Mouse (Mus musculus): ENCODE measurements at regions not wholly inside any gene's neighbourhood (a gene's known extent, or its start where the extent isn't known, plus 50 kb on each side); places are given as distances from the start of the nearest gene placed in this dataset.

DNA sequence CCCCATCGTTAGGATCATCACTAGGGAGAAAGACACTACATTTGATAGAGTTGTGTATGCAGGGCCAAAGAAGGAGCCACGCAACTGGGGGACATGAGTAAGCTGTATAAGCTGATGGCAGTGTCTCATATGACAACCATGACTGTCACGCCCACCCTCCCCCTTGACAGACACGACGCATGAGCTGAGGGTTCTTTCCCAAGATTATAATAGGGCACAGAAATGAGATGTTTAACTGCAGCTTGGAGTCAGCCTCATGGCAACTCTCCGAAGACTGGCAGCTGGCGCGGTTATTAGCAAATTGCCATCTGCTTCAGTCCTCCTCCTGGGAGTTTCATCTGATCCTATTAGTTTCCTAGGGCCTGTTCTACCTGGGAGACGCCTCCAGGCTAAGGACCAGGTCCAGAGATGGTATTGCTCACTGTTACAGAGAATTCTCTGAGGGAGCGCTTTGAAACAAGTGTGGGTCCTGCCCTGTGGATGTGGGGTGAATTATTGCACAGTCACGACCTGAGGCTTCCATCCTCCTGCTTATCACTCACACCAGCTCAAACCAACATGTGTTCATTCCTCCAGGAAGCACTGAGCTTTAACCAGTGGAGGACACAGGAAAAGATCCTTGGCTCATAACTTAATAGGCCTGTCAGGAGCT lies 235.6 kb upstream of the Id2 start:
- H3K4me1 ChIP-seq: peaks cover 9% of the 10 kb centered on the region
- no peaks in the 10 kb centered on the region for H3K36me3 ChIP-seq
- WGBS: 84% methylated on average over 11 of the region's 11 CpGs
- no peak for DNase-seq (ENCODE audit: low spot score)
- H3K27me3 ChIP-seq (ENCODE audit: low read depth, poor library complexity, severe bottlenecking): no peaks in the 10 kb centered on the region
- no peak overlapping the region for H3K27ac ChIP-seq
- H3K9me3 ChIP-seq (replicated peaks): no peaks in the 10 kb centered on the region
- no peak overlapping the region for H3K4me3 ChIP-seq

DNA sequence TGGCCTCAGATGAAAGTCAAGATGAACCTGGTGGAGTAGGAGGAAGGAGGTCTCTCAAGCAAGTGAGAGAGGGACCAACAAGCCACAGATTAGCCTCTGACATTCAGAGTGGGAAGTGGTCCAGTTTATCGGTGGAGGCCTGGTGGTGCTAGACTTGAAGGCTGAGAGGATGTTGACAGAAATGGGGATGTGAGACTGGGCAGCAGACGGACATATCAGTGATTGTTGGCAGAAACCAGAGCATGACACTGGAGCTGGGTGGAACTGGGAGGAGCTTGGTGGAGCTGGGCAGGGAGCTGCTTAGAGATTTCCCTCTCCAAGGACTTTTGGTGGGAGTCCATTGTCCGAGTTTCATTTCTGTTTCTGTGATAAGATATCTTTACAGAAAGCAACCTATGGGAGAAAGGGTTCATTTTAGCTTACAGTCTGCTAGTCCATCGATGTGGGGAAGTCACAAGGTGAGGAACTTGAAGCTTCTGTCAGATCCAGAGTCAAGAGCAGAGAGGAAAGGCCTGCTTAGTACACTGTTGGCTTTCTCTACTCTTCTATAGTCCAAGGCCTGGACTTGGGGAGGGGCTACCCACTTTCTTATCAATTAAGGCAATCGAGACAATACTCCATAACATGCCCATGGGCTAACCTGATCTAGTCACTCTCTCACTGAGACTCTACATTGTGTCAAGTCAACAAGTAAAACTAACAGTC lies 233.2 kb upstream of the Id2 start:
- H3K27ac ChIP-seq: no peak overlapping the region
- no peak for DNase-seq (ENCODE audit: low spot score)
- 81% methylated on average over 5 of the region's 5 CpGs for WGBS

DNA sequence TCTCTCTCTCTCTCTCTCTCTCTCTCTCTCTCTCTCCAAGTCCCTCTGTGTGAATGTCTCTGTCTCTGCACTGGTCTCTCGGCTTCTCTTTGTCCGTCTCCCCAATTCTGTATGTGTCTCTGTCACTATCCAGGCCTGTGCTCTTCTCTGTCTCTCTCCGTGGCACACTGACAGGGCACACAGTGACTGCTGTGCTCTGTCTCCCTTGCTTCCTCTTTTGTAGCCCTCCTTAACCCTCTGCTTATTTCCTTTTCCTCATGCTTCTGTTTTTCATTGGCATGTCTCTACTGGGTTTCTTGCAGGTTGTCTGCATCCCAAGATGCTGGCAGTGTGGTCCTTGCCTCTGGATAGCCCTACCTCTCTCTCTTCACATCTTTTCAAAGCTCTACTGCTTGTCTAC lies 229.0 kb upstream of the Id2 start:
- Histone ChIP-seq H3K36me3 (no peaks in the 10 kb centered on the region), H3K27ac (no peak overlapping the region), H3K4me1 (no peaks in the 10 kb centered on the region), H3K9me3 (replicated peaks) (no peaks in the 10 kb centered on the region), H3K4me3 (no peak overlapping the region), H3K27me3 (ENCODE audit: low read depth, poor library complexity, severe bottlenecking) (no peaks in the 10 kb centered on the region)
- no peak for DNase-seq (ENCODE audit: low spot score)
- 88% methylated on average over 3 of the region's 3 CpGs for WGBS

More for the DNA sequence above, 233.2 kb upstream of the Id2 start:
- no peaks in the 10 kb centered on the region for H3K9me3 ChIP-seq (replicated peaks)
- H3K36me3 ChIP-seq: no peaks in the 10 kb centered on the region
- H3K4me1 ChIP-seq: no peaks in the 10 kb centered on the region
- no peak overlapping the region for H3K4me3 ChIP-seq
- no peaks in the 10 kb centered on the region for H3K27me3 ChIP-seq (ENCODE audit: low read depth, poor library complexity, severe bottlenecking)

DNA sequence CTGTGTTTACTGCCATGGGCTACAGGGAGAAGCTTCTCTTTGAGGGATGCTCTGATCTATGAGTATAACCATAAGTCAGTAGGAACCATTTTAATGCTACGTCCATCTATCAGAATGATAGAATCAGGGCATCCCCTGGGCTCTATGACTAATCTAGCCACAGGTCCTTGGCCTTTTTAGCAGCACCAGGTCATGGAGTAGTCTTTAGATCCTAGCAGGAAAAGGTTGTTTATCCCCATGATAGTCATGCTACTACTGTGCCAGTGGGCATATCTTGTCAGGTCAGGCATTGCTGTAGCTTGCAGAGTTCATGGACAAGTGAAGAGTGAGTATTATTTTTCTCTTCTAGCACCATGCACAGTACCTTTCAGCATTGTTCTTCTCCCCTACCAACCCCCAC lies 226.2 kb upstream of the Id2 start:
- Histone ChIP-seq H3K36me3 (no peaks in the 10 kb centered on the region), H3K4me1 (no peaks in the 10 kb centered on the region), H3K27me3 (ENCODE audit: low read depth, poor library complexity, severe bottlenecking) (no peaks in the 10 kb centered on the region), H3K4me3 (no peak overlapping the region), H3K27ac (no peak overlapping the region), H3K9me3 (replicated peaks) (no peaks in the 10 kb centered on the region)
- DNase-seq (ENCODE audit: low spot score): no peak
- WGBS: 84% methylated on average over 1 of the region's 1 CpGs

DNA sequence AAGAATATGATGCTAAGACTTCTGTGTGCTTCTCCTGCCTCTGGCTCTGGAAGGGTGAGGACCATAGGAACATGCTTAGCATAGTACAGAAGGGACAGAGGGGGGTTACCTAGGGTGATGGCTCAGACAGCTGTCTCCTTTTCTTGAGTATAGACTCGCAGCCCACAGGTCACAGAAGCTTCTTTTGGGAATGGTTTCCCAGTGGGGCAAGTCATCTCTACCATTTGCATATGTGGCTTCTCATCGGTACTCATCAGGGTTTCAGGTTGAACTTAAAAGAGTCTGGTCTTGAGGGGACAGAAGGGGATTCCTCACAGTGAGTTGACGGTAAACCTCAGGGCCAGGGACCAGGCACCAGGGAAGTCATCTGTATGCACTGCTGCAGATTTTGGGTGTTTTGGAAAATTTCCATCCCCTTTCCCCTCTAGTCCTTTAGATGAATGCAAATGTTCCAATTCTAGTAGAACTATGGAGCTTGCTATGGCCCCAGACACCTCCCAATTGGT lies 223.4 kb upstream of the Id2 start:
- H3K36me3 ChIP-seq: no peaks in the 10 kb centered on the region
- H3K27ac ChIP-seq: no peak overlapping the region
- no peaks in the 10 kb centered on the region for H3K9me3 ChIP-seq (replicated peaks)
- H3K4me1 ChIP-seq: peaks cover 3% of the 10 kb centered on the region; the same call in 1 of the 2 replicates
- no peak for DNase-seq (ENCODE audit: low spot score)
- H3K27me3 ChIP-seq (ENCODE audit: low read depth, poor library complexity, severe bottlenecking): no peaks in the 10 kb centered on the region
- no peak overlapping the region for H3K4me3 ChIP-seq
- WGBS: 91% methylated on average over 3 of the region's 3 CpGs

DNA sequence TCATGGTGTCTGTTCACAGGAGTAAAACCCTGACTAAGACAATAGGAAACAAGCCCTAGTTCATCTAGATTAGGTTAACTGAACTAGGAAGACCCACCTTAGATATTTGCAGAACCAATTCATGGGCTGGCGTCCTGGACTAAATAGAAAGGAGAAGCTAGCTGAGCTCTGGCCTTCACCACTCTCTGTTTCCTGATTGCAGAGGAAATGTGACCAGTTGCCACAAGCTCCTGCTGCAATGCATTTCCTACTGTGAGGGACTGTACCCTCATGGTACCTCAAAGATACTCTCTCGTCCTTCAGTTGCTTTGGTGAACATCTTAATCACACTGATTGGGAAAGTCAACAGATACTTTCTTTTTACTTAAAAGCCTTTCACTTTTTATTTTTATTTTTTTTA lies 222.9 kb upstream of the Id2 start:
- Histone ChIP-seq H3K9me3 (replicated peaks) (no peaks in the 10 kb centered on the region), H3K4me1 (peaks cover 3% of the 10 kb centered on the region; the same call in 1 of the 2 replicates), H3K27me3 (ENCODE audit: low read depth, poor library complexity, severe bottlenecking) (no peaks in the 10 kb centered on the region), H3K4me3 (no peak overlapping the region), H3K27ac (no peak overlapping the region), H3K36me3 (no peaks in the 10 kb centered on the region)
- DNase-seq (ENCODE audit: low spot score): no peak
- WGBS: 92% methylated on average over 2 of the region's 2 CpGs

DNA sequence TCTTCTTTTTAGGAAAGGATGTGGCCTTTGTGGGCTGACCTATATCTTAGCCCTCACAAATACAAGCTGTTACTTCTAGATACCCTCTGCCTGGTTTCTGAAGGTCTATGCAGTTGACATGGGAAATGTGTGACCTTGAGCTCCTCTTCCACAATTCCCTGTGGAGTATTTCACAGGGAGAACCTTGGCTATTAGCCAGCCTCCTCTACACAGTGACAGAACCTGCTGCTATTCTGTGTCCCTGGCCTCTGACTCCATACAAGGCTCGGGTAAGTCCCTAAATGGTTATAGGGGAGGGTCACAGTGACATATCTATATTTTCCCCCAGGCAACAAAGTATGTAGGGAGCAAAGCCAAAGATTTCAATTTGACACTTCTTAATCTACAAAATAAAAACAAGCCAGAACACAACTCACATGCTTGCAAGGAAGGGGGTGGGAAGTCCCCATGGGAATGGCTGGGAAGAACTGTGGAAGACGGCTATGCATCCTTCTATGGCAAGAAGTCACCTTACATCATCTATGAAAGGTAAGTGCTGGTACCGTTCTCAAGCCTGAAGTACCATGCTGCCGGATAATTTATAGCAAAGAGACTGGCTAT lies 221.2 kb upstream of the Id2 start:
- no peaks in the 10 kb centered on the region for H3K9me3 ChIP-seq (replicated peaks)
- no peaks in the 10 kb centered on the region for H3K36me3 ChIP-seq
- no peak overlapping the region for H3K27ac ChIP-seq
- H3K4me1 ChIP-seq: peaks cover 3% of the 10 kb centered on the region; the same call in 1 of the 2 replicates
- no peak overlapping the region for H3K4me3 ChIP-seq
- H3K27me3 ChIP-seq (ENCODE audit: low read depth, poor library complexity, severe bottlenecking): no peaks in the 10 kb centered on the region
- DNase-seq (ENCODE audit: low spot score): no peak
- 82% methylated on average over 4 of the region's 4 CpGs for WGBS

DNA sequence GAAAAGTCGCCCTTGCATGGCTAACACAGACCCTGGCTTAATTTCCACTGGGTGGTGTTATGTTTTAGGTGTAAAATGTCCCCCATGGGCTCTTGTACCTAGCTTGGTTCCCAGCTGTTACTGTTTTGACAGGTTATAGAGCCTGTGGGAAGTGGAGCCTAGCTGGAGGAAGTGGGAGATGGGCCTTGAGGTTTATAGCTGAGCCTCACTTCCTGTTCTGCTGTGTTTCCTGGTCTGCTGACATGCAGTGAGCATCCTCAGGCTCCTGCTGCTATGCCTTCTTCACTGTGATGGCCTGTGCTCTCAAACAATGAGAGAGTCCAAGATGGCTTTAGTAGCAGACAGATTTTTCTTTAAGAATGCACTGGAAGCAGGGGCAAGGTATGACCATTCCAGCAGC lies 219.0 kb upstream of the Id2 start:
- Histone ChIP-seq H3K9me3 (replicated peaks) (no peaks in the 10 kb centered on the region), H3K4me3 (no peak overlapping the region), H3K4me1 (peaks cover 4% of the 10 kb centered on the region; the same call in 1 of the 2 replicates), H3K36me3 (no peaks in the 10 kb centered on the region), H3K27ac (no peak overlapping the region), H3K27me3 (ENCODE audit: low read depth, poor library complexity, severe bottlenecking) (no peaks in the 10 kb centered on the region)
- WGBS: 87% methylated on average over 1 of the region's 1 CpGs
- no peak for DNase-seq (ENCODE audit: low spot score)

DNA sequence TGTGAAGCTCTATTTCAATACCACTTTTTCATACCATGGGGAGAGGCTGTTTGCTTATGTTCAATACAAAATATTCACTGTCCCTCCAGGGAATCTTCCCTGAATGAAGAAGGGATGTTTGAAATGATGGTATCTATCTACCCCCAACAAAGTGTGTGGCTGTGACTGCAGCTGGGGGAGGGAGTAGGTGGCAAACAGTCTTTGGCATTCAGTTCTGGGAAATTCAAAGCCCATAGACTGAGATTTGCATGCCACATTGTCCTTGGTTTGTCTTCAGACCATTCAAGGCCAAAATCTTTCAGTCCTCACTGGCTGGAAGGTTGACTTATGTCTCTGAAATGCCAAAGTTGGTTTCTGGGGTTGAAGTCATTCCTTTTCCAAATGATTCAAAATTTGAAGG lies 216.3 kb upstream of the Id2 start:
- no peak overlapping the region for H3K4me3 ChIP-seq

DNA sequence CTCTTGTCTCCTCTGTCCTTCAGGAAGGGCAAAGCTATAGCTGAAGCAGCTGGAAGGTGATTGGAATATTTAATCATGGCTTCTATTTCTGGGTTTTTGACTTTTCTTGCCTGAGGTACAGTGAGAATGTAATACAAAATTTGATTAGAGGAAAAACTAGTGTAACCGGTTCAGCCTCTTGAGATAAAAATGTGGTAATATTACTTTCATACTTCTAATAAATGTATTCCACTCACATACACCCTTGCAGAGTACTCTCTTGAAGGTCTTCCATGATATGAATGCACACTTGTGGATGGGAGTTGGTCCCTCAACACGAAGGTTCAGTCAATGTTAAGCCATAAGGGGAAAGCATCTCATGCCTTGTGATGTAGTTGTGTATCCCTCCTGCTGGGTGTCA lies 215.4 kb upstream of the Id2 start:
- Histone ChIP-seq H3K27me3 (ENCODE audit: low read depth, poor library complexity, severe bottlenecking) (no peaks in the 10 kb centered on the region), H3K4me3 (no peak overlapping the region), H3K9me3 (replicated peaks) (no peaks in the 10 kb centered on the region), H3K4me1 (peaks cover 22% of the 10 kb centered on the region), H3K27ac (no peak overlapping the region), H3K36me3 (no peaks in the 10 kb centered on the region)
- 95% methylated on average over 2 of the region's 2 CpGs for WGBS
- DNase-seq (ENCODE audit: low spot score): no peak

More for the DNA sequence above, 216.3 kb upstream of the Id2 start:
- H3K27me3 ChIP-seq (ENCODE audit: low read depth, poor library complexity, severe bottlenecking): no peaks in the 10 kb centered on the region
- no peak for DNase-seq (ENCODE audit: low spot score)
- H3K9me3 ChIP-seq (replicated peaks): no peaks in the 10 kb centered on the region
- H3K27ac ChIP-seq: no peak overlapping the region
- H3K36me3 ChIP-seq: no peaks in the 10 kb centered on the region
- H3K4me1 ChIP-seq: peaks cover 17% of the 10 kb centered on the region

DNA sequence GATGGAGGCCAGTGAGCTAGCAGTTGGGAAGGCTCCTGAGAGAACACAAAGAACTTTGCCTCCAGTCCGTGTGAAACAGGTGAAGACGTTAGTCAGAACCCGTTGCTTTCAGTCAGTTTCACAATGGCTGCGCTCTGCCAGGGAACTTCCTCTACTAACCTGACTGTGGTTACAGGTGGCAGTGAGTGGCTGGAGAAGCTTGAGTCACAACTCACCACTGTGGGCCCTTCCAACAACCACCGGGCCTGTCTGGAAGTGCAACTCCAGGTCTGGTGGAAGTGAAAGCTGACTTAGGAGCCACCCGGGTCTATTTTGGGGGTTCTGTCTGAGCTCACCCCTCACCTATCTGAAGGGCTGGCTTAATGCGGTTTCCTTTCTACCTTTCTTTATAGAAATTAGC lies 214.8 kb upstream of the Id2 start:
- no peaks in the 10 kb centered on the region for H3K27me3 ChIP-seq (ENCODE audit: low read depth, poor library complexity, severe bottlenecking)
- WGBS: 95% methylated on average over 7 of the region's 7 CpGs
- H3K9me3 ChIP-seq (replicated peaks): no peaks in the 10 kb centered on the region
- H3K36me3 ChIP-seq: no peaks in the 10 kb centered on the region
- H3K27ac ChIP-seq: no peak overlapping the region
- H3K4me3 ChIP-seq: no peak overlapping the region
- no peak for DNase-seq (ENCODE audit: low spot score)
- peaks cover 25% of the 10 kb centered on the region for H3K4me1 ChIP-seq

DNA sequence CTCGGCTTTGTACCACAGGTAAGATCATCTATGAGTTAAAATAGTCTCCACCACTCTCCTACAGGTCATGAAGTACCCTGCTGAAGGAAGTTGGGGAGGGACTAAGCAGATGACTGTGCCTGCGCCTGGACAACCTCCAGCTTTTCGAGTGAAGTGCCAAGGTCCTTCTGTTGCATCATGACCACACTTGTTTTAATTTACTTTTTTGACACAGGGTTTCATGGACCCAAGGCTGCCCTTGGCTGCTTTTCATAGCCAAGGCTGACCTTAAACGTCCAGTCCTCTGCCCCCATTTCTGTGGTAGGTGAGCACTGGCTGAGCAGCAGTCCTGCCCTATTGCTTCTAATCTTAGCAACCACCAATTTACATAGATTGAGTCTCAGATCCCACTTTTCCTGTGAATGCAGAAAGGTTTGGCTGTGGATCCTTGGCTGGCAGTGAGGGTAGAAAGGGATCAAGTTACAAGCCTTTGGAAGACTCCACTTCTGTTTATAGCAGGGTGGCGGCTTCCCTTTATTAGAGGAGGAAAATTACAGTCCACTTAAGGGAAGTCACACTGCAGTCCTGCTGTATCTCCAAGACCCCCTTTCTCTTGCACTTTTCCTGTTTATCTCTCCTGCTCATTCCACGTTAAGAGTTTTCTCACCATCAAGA lies 213.5 kb upstream of the Id2 start:
- Histone ChIP-seq H3K27ac (peak overlapping the region; percentile 53; the same call in 1 of the 2 replicates), H3K4me1 (peaks cover 22% of the 10 kb centered on the region), H3K4me3 (no peak overlapping the region), H3K36me3 (no peaks in the 10 kb centered on the region), H3K9me3 (replicated peaks) (no peaks in the 10 kb centered on the region), H3K27me3 (ENCODE audit: low read depth, poor library complexity, severe bottlenecking) (no peaks in the 10 kb centered on the region)
- no peak for DNase-seq (ENCODE audit: low spot score)
- 36% methylated on average over 6 of the region's 6 CpGs for WGBS

DNA sequence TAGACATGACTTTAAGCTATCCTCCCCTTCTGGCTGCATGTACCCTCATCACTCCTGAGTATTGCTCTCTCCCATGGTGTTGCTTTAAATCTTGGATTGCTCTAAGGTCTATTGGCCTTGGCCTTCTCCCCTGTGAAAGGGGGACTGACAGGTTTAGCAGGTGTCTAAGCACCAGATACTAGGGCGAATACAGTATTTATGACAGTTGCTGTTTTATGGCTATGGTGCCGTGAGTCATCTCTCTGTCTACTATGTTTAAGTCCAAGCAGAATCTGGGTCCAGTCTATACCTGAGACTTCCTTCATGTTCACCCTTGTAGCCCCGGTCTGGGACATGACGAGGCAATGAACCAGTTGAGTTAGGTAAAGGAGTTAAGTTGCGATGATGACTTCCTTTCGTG lies 212.3 kb upstream of the Id2 start:
- H3K4me3 ChIP-seq: no peak overlapping the region
- DNase-seq (ENCODE audit: low spot score): no peak
- no peaks in the 10 kb centered on the region for H3K36me3 ChIP-seq
- no peaks in the 10 kb centered on the region for H3K27me3 ChIP-seq (ENCODE audit: low read depth, poor library complexity, severe bottlenecking)
- H3K4me1 ChIP-seq: peaks cover 27% of the 10 kb centered on the region
- 95% methylated on average over 6 of the region's 6 CpGs for WGBS
- no peaks in the 10 kb centered on the region for H3K9me3 ChIP-seq (replicated peaks)
- no peak overlapping the region for H3K27ac ChIP-seq
